Mouse (Mus musculus) embryonic fibroblast, embryonic 13.5 days (primary cell): ENCODE measurements at regions not wholly inside any gene's neighbourhood (a gene's known extent, or its start where the extent isn't known, plus 50 kb on each side); places are given as distances from the start of the nearest gene placed in this dataset.

Source experiments
- H3K27ac ChIP-seq: 2 replicates; pipeline ENCODE4 v1.5.1; 2012; ENCODE audit warnings: low read length, control low read depth, inconsistent platforms; ENCODE audit not compliant: insufficient read depth
- H3K4me1 ChIP-seq: 2 replicates; pipeline ENCODE4 v1.6.1; 2011; ENCODE audit warnings: low read length; ENCODE audit not compliant: control insufficient read depth, insufficient read depth
- H3K4me3 ChIP-seq: 2 replicates; pipeline ENCODE4 v1.5.1; 2011; ENCODE audit warnings: mild to moderate bottlenecking, control low read depth, low read length; ENCODE audit not compliant: insufficient read depth
- CTCF ChIP-seq: IDR thresholded peaks from 2 replicates; pipeline ENCODE4 v1.5.1; 2011; ENCODE audit warnings: mild to moderate bottlenecking, control low read depth, low read length, moderate library complexity, borderline replicate concordance; ENCODE audit not compliant: insufficient read depth
- POLR2A ChIP-seq: IDR thresholded peaks from 2 replicates; pipeline ENCODE4 v1.6.1; 2011; ENCODE audit warnings: low read depth, mild to moderate bottlenecking, control low read depth, low read length, moderate library complexity

DNA sequence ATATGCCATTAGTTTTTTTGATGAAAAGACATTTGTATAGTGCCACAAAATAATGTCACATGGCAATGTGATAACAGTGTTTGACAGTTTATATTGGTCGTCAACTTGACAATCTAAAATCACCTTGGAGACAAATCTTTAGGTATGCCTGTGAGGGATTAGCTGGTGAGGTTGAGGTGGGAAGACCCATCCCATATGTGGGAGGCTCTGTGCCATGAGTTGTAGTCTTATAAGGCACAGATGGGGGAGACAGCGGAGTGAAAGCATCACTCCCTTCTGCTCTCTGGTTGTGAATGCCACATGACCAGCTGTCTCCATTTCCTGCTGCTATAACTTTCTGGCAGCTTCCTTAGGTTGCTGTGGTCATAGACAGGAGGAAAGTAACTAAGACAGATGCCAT lies 242.4 kb upstream of the Ccdc54 start:
- TF ChIP-seq CTCF = no peak
- TF ChIP-seq POLR2A = no peak
- no peak overlapping the region for H3K4me3 ChIP-seq
- H3K27ac ChIP-seq = no peak overlapping the region
- H3K4me1 ChIP-seq = no peaks in the 10 kb centered on the region

DNA sequence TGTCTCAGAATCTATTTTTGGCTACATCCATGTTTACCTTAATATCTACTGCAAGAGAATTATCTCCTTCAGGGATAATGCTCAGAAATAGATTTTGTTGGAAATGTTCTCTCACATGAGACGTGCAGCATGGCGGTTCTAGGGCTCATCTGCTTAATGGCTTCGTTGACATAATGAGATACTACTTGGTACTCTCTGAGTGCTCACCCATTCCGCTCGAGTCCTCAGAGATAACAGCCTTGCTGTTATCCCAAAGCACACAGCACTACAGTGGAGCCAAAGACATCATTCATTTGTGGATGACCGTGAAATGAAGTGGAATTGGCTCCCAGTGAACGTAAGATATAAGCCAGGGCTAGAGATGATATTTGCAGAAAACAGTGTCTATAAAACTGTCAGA lies 231.4 kb upstream of the Ccdc54 start:
- H3K4me3 ChIP-seq = no peak overlapping the region
- TF ChIP-seq CTCF (no peak), POLR2A (no peak)

DNA sequence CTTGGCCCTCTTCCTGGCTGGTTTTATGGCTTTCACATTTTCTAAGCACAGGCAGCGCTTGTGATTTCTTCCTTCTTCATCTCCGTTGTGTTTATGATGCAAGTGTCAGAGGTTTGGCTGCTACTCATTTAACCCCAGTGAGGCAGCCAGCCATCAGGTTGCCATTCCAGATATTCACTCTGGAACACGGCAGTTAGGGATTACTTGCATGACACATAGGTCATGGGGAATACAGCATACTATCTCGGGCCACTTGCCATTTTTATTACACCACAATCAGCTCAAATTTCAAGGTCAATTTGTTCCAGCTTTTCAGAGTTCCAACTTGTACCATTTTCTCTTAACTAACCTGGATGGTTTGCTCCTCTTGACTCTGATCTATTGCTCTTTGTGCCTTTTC lies 223.7 kb upstream of the Ccdc54 start:
- no peaks in the 10 kb centered on the region for H3K4me1 ChIP-seq
- TF ChIP-seq POLR2A = no peak
- no peak overlapping the region for H3K27ac ChIP-seq
- no peak overlapping the region for H3K4me3 ChIP-seq

More for the DNA sequence above, 231.4 kb upstream of the Ccdc54 start:
- Histone ChIP-seq H3K4me1 (no peaks in the 10 kb centered on the region), H3K27ac (no peak overlapping the region)

DNA sequence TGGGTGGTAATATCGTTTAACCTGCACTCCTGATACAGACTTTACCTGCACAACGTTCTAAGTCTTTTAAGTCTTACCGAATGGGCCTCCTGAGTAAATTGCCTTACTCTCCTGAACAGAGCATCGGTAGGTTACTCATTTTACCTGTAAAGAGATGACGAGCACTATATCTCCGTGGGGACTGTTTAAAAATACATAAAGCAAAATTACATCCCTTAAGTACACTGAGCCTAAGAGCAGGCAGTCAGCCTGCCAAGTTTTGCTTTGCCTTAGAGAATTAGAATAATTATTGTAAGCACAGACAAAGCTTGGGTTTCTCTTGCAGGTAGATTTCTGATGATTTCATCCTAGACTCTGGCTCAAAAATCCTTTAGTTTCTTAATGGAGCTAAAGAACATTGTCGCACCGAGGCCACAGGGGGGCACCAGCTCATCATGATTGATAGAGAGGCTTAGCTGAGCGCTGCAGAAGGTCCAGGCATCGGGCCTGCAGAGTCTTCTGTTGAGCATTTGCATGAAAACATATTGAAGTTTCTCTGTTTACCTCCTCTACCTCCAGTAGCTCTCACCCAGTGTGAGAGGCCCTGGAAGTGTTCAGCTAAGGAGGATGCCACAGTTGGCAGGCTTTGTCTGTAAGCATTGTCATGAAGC lies 208.3 kb upstream of the Ccdc54 start:
- H3K4me3 ChIP-seq = no peak overlapping the region
- TF ChIP-seq CTCF (peak; percentile 70; the same call in 1 of the 2 replicates), POLR2A (no peak)

DNA sequence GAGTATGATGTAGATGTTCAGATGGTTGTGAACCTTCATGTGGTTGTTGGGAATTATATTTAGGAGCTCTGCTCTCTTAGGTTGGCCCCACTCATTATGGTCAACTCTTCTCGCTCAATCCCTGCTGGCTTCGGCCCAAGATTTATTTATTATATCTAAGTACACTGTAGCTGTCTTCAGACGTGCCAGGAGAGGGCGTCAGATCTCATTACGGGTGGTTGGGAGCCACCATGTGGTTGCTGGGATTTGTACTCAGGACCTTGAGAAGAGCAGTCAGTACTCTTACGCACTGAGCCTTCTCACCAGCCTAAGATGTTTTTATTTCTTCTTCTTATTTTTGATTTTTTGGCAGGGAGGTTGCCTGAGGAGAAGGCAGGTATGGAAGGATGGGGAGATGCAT lies 207.1 kb upstream of the Ccdc54 start:
- no peak overlapping the region for H3K27ac ChIP-seq
- TF ChIP-seq CTCF = no peak
- TF ChIP-seq POLR2A = no peak
- no peak overlapping the region for H3K4me3 ChIP-seq
- H3K4me1 ChIP-seq = no peaks in the 10 kb centered on the region

More for the DNA sequence above, 208.3 kb upstream of the Ccdc54 start:
- Histone ChIP-seq H3K27ac (no peak overlapping the region), H3K4me1 (no peaks in the 10 kb centered on the region)

DNA sequence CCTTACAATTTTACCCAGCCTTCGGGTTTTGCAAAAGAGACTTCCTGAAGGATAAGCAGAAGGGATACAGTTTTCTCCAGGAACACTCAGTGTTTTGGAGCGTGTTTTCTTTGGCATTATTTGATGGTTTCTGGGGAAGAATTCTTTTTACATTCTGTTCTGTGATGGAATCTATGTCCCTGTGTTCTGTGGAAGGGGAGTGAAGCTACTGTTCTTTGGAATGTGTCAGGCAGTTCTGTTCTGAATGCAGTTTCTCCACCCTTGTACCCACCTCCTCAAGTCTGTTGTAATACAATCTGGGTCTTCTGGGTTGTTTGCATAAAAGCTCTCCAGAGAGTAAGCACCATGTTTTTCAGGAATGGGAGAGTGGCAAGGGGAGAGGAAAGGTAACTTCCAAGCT lies 202.0 kb upstream of the Ccdc54 start:
- no peaks in the 10 kb centered on the region; the same call in 1 of the 2 replicates for H3K4me1 ChIP-seq
- TF ChIP-seq CTCF = no peak
- TF ChIP-seq POLR2A = no peak
- H3K4me3 ChIP-seq = no peak overlapping the region
- H3K27ac ChIP-seq = 0 out of 2 replicates have a peak overlapping the region, but pooled peaks have one; percentile 11

DNA sequence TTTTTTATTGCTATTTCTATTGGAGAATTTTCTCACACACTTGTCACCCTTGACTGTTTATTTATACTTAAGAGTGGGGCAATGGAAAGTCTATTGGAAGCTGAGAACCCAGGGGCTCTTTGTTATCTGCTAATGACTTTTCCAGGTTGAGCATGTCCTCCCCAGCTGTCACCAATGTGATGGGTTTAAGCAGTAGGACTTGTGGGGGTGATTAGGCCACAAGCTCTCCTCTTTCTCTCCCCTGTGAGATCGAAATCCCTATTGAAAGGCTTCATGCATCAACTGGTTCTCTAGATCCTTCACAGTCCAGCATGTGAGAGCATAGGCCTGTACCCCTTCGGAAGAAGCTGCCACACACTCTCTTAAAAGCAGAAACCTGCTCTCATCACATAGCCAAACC lies 201.6 kb upstream of the Ccdc54 start:
- H3K4me3 ChIP-seq = no peak overlapping the region
- H3K27ac ChIP-seq = no peak overlapping the region
- no peaks in the 10 kb centered on the region; the same call in 1 of the 2 replicates for H3K4me1 ChIP-seq
- TF ChIP-seq CTCF (no peak), POLR2A (no peak)

DNA sequence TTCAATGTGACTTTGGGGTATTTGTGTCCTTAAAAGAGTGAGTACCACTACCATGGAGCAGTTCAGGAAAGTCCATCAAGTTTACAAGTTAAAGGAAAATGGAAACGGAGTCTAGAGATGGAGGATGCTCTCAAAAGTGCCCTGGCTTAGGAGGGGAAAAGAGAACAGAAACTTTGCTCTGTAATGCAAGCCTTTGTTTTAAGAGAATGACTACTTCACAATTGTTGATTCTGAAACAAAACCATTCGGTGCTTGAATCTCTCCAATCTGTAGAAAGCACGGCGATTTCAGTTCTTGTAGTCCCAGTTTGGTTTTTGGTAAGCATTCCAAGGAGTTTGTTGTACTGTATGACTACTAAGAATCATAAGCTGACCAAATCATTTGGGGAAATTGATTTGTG lies 197.7 kb upstream of the Ccdc54 start:
- Histone ChIP-seq H3K27ac (no peak overlapping the region), H3K4me1 (no peaks in the 10 kb centered on the region; the same call in 1 of the 2 replicates), H3K4me3 (no peak overlapping the region)
- no peak for TF ChIP-seq POLR2A
- no peak for TF ChIP-seq CTCF

DNA sequence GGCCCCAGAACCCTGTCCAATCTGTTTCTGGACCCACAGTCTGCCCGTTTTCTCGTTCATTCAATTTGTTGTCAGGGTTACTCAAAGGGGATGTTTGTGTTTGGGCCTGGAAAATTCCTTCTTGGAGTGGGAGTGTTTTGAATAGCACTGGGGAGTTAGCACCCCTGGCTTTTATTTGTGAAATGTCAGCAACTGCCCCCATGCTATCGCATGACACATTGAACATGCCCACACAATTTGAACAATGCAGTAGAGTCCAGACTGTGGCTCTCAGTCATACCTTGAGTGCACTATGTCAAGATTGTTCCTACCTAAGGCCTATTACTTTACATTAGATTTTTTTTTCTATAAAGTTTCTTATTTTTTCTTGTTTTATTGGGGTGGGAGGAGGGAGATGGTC lies 195.2 kb upstream of the Ccdc54 start:
- H3K4me1 ChIP-seq = no peaks in the 10 kb centered on the region
- H3K27ac ChIP-seq = no peak overlapping the region
- TF ChIP-seq POLR2A (no peak), CTCF (no peak)
- no peak overlapping the region for H3K4me3 ChIP-seq

DNA sequence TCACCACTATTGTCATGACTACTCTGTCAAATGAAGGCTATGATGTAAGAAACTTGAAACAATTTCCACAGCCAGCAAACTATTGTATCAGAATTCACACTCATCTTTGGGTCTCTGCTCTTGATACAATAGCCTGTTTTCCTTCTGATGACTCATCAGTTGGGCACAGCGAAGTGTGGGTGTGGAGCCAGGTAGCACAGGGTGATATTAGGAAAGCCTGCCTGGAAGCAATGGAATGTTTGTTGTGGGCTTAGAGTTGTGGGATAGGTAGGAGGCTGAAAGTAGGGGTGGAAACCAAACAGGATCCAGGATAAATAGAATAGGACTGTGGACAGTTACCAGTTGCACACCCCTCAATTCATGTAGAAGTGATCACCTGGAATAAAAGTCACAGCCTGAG lies 194.4 kb upstream of the Ccdc54 start:
- no peak overlapping the region for H3K4me3 ChIP-seq
- TF ChIP-seq CTCF (no peak), POLR2A (no peak)
- H3K4me1 ChIP-seq = no peaks in the 10 kb centered on the region
- H3K27ac ChIP-seq = no peak overlapping the region

DNA sequence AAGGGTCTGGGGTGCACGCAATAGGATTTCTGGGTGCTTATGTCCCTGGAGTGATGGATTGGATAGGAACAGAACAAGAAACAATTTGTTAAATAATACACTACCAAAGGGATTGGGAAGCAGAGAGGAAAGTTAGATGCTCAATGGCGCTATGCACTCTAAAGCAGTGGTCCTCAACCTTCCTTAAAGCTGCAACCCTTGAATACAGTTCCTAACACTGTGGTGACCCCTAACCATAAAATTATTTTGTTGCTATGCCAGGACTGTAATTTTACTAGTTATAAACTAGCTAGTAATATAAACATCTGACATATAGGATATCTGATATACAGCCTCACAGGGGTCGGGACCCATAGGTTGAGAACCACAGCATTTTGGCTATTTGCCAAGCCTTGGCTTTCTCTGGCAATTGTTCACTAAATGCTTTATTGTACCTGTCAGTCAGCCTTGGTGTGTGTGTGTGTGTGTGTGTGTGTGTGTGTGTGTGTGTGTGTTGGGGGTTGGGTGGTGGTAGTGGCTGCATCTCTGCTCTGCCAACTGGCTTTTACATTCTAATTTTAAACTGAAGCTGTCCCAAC lies 193.8 kb upstream of the Ccdc54 start:
- no peaks in the 10 kb centered on the region for H3K4me1 ChIP-seq
- H3K27ac ChIP-seq = no peak overlapping the region
- no peak for TF ChIP-seq POLR2A
- no peak for TF ChIP-seq CTCF

More for the DNA sequence above, 193.8 kb upstream of the Ccdc54 start:
- H3K4me3 ChIP-seq = no peak overlapping the region
